Mouse (Mus musculus): ENCODE measurements around the gene Acvr2a. TPM values are rescaled to one million over a fixed set of nuclear protein-coding genes. Genes with fewer than 3 reads are reported as not detected.
A peak's percentile ranks its signal among the peaks of the same experiment; 100 is the strongest.
"Not testable (repeated sequence)": the region's sequence is repeated elsewhere in the genome, so short reads cannot be mapped to it uniquely, and the experiment has no call there.

Gene Acvr2a
- total RNA-seq, 2 experiments from 2014 or later = 24.7 to 25.3 TPM

GRCm38 (mm10) chr2:48865596-48865995 lies 51.7 kb downstream of the Acvr2a start:
- DNase-seq (ENCODE audit: low spot score in 2 of 2) = not testable (repeated sequence)

GRCm38 (mm10) chr2:48868199-48868913 lies 54.4 kb downstream of the Acvr2a start:
- no peak for DNase-seq (ENCODE audit: low spot score in 2 of 2)

GRCm38 (mm10) chr2:48885945-48886344 lies 72.0 kb downstream of the Acvr2a start:
- DNase-seq (ENCODE audit: low spot score in 2 of 2) = peak in 1 of 2 experiments; percentile 17

- DNase-seq (ENCODE audit: low spot score in 2 of 2) = no peak
Observed at GRCm38 (mm10) chr2:48895186-48895585, 81.3 kb downstream of the Acvr2a start.

- no peak for DNase-seq (ENCODE audit: low spot score in 2 of 2)
Observed at GRCm38 (mm10) chr2:48908866-48909265, 95.0 kb downstream of the Acvr2a start.

- no peak for DNase-seq (ENCODE audit: low spot score in 2 of 2)
Observed at GRCm38 (mm10) chr2:48914185-48914584, 100.3 kb downstream of the Acvr2a start.

- DNase-seq (ENCODE audit: low spot score in 2 of 2) = no peak
Observed at GRCm38 (mm10) chr2:48915832-48916231, 101.9 kb downstream of the Acvr2a start.

- no peak for DNase-seq (ENCODE audit: low spot score in 2 of 2)
Observed at GRCm38 (mm10) chr2:48935058-48935457, 121.1 kb downstream of the Acvr2a start.

- no peak for DNase-seq (ENCODE audit: low spot score in 2 of 2)
Observed at GRCm38 (mm10) chr2:48947761-48948160, 133.9 kb downstream of the Acvr2a start.

- peak; percentile 96 to 98 for DNase-seq (ENCODE audit: low spot score in 2 of 2)
Observed at GRCm38 (mm10) chr2:48948841-48949584, 135.1 kb downstream of the Acvr2a start, which contains the start of gene Mbd5. TSS of gene Mbd5 (plus strand) at chr2:48949508.

GRCm38 (mm10) chr2:48949743-48950251 lies 135.9 kb downstream of the Acvr2a start:
- peak in 1 of 2 experiments; percentile 6 for DNase-seq (ENCODE audit: low spot score in 2 of 2)

- DNase-seq (ENCODE audit: low spot score in 2 of 2) = no peak
Observed at GRCm38 (mm10) chr2:48950252-48950315, 136.2 kb downstream of the Acvr2a start, which contains the start of gene Orc4. TSS of gene Orc4 (minus strand) at chr2:48950277.

GRCm38 (mm10) chr2:48950316-48950880 lies 136.5 kb downstream of the Acvr2a start:
- no peak for DNase-seq (ENCODE audit: low spot score in 2 of 2)

Other genes with a start within 250 kb of the Acvr2a start
- 10 to 100 TPM; 59.8 to 60.9 TPM for gene Mbd5, start 135.4 kb downstream of the Acvr2a start, total RNA-seq (2021)
- gene Orc4, start 136.2 kb downstream of the Acvr2a start, total RNA-seq (2021) = 10 to 100 TPM; 59.4 to 62.8 TPM

All from adrenal gland, postnatal 4 days (tissue).